Mouse (Mus musculus) myocyte (in vitro differentiated cells): ENCODE data around the gene Galnt14.

Experiments used
- CEBPB ChIP-seq: IDR thresholded peaks from 2 replicates; pipeline ENCODE4 v1.6.1; 2011; ENCODE audit warnings: mild to moderate bottlenecking, moderate library complexity; ENCODE audit not compliant: poor library complexity, insufficient read depth, severe bottlenecking
- MAX ChIP-seq: IDR thresholded peaks from one replicate; pipeline ENCODE4 v1.6.1; 2011; ENCODE audit warnings: low read depth, mild to moderate bottlenecking, control low read depth
- MYOG ChIP-seq, 3 experiments: IDR thresholded peaks; one replicate each; pipeline ENCODE4 v1.6.1; 2011; ENCODE audit warnings: control low read depth in 2 of 3, low read depth in 2 of 3, mild to moderate bottlenecking in 2 of 3; ENCODE audit not compliant: insufficient read length in 2 of 3, control insufficient read depth in 1 of 3, insufficient read depth in 1 of 3
- POLR2A ChIP-seq: IDR thresholded peaks from one replicate; pipeline ENCODE4 v1.6.1; 2011; ENCODE audit warnings: low read depth, mild to moderate bottlenecking, control low read depth, moderate library complexity; ENCODE audit not compliant: insufficient read length
- POLR2AphosphoS2 ChIP-seq: IDR thresholded peaks from one replicate; pipeline ENCODE4 v1.6.1; 2011; ENCODE audit warnings: low read depth, control low read depth; ENCODE audit not compliant: insufficient read length
- SRF ChIP-seq: IDR thresholded peaks from one replicate; pipeline ENCODE4 v1.6.1; 2011; ENCODE audit warnings: low read depth; ENCODE audit not compliant: control insufficient read depth, insufficient read length
- TCF12 ChIP-seq: IDR thresholded peaks from one replicate; pipeline ENCODE4 v1.6.1; 2011; ENCODE audit warnings: mild to moderate bottlenecking, control low read depth; ENCODE audit not compliant: poor library complexity, insufficient read depth, severe bottlenecking
- USF1 ChIP-seq: IDR thresholded peaks from one replicate; pipeline ENCODE4 v1.6.1; 2011; ENCODE audit warnings: low read depth, mild to moderate bottlenecking, control low read depth, moderate library complexity

GRCm38 (mm10) chr17:73670048-73670447, 40.2 kb downstream of the Galnt14 start:
- TF ChIP-seq POLR2A (no peak), MYOG (IDR thresholded peaks at IDR 0.05; ENCODE audit: control insufficient read depth in 1 of 3, insufficient read depth in 1 of 3, insufficient read length in 2 of 3, low read depth in 2 of 3) (no peak), USF1 (no peak), CEBPB (no peak), POLR2AphosphoS2 (no peak), TCF12 (no peak), SRF (no peak), MAX (no peak)
